Mouse (Mus musculus): ENCODE data around the gene Tcl1b3. TPM values are rescaled to one million over a fixed set of nuclear protein-coding genes. Genes with fewer than 3 reads are reported as not detected.

Tcl1b3 gene
- total RNA-seq, 1 experiment from 2014 or later = not detected

GRCm38 (mm10) chr12:105222601-105223319, 31.9 kb downstream of the Tcl1b3 start, which contains the start of gene Tcl1:
TSS of gene Tcl1 (minus strand) at chr12:105222793.
- no peak for ATAC-seq (replicated peaks; ENCODE audit: insufficient number of reproducible peaks, low FRiP score, low TSS enrichment, poor library complexity, severe bottlenecking)

- ATAC-seq (replicated peaks; ENCODE audit: insufficient number of reproducible peaks, low FRiP score, low TSS enrichment, poor library complexity, severe bottlenecking) = no peak
Observed at GRCm38 (mm10) chr12:105224621-105225320, 33.9 kb downstream of the Tcl1b3 start.

- no peak for ATAC-seq (replicated peaks; ENCODE audit: insufficient number of reproducible peaks, low FRiP score, low TSS enrichment, poor library complexity, severe bottlenecking)
Observed at GRCm38 (mm10) chr12:105234362-105234761, 43.5 kb downstream of the Tcl1b3 start.

- no peak for ATAC-seq (replicated peaks; ENCODE audit: insufficient number of reproducible peaks, low FRiP score, low TSS enrichment, poor library complexity, severe bottlenecking)
Observed at GRCm38 (mm10) chr12:105235091-105235490, 44.2 kb downstream of the Tcl1b3 start.

DNA sequence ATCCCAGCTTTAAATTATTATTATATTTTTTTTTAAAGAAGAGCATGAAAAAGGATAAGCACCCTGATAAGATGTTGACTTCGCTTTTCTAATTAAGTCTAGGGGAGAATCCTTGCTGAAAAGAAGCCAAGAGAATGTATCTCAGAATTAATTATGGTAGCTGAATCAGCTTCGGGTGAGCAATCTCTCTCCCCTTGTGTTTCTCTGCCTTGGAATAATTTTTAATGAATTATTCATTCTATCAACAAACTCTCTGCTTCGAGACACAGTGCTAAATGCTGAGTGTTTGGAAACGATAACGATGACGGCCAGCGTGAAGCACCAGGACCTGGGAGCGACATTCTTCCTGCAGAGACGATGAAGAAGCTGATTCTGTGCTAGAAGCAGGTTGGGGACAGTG, 48.2 kb downstream of the Tcl1b3 start:
- ATAC-seq (replicated peaks; ENCODE audit: insufficient number of reproducible peaks, low FRiP score, low TSS enrichment, poor library complexity, severe bottlenecking) = no peak

Other genes with a start within 250 kb of the Tcl1b3 start
- gene Syne3, start 181.2 kb upstream of the Tcl1b3 start, total RNA-seq (2017) = 44.7 to 96.7 TPM (median 53.9 TPM) in 3 replicates
- gene Glrx5, start 158.4 kb upstream of the Tcl1b3 start, total RNA-seq (2017) = 6.8 to 10.9 TPM (median 10.2 TPM) in 3 replicates
- gene Tcl1b2, start 45.0 kb upstream of the Tcl1b3 start, total RNA-seq (2017) = not detected in 3 replicates
- not detected in 3 replicates for gene Tcl1b1, start 31.4 kb upstream of the Tcl1b3 start, total RNA-seq (2017)
- gene Tcl1b5, start 14.7 kb upstream of the Tcl1b3 start, total RNA-seq (2017) = not detected in 3 replicates
- not detected in 3 replicates for gene Tcl1b4, start 10.9 kb downstream of the Tcl1b3 start, total RNA-seq (2017)
- not detected in 3 replicates for gene Tcl1, start 31.8 kb downstream of the Tcl1b3 start, total RNA-seq (2017)
- not detected in 3 replicates for gene Tunar, start 142.8 kb downstream of the Tcl1b3 start, total RNA-seq (2017)

Measured in monocyte, adult 5-6 weeks (primary cell).